Mouse (Mus musculus) ovary, postnatal 36 days (tissue): ENCODE data around the gene Sdr42e1.

Experiments used
- DNase-seq: peaks from one replicate; pipeline ENCODE4 v3.0.0; 2022; ENCODE audit warnings: low spot score, mixed read lengths

The Sdr42e1 gene

DNA sequence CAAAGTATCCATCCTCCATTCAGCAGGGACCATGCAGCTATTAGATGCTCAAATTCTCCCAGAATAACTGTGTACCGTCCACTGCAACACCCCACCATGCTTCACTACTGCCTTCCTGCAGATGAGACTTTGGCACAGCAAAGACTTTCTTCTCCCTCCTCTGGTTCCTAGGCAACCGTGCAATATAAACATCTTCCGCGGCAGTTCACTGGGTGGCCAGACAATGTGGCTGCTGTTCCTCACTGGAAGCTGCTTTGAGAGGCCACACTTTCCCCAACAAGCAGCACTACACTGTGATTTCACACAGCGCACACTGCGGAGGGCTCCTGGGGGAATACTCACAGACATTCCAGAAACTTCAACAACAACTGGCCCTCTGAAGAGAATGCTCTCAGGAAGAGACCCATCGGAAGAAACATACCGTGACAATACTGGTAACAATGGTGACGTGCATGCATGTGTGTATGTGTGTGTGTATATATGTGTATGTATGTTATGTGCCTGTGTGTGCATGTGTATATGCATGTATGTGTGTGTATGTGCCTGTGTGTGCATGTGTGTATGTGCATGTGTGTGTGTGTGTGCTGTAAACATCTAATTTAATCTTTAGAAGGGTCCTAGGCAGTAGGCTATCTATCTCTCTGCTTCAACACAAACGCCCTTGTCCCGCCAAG, 13.0 kb downstream of the Sdr42e1 start:
- no peak for DNase-seq

DNA sequence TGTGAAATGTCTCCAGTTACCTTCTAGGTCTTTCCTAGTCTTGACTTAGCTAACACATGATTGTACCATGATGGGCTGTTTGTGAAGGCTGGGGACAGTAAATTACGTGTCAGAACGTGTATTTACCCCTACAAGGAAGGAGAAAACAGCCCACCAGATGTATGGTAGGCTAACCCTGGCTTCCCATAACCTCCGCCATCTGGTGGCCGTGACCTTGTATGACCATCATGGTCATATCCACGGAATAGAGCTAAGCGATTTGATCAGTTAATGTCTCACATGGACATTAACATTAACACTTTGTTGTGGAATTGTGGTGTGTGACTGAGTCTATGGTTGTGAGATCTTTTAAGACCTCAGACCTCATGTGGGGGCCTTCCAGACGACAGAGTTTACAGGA, 14.5 kb downstream of the Sdr42e1 start:
- DNase-seq: no peak

DNA sequence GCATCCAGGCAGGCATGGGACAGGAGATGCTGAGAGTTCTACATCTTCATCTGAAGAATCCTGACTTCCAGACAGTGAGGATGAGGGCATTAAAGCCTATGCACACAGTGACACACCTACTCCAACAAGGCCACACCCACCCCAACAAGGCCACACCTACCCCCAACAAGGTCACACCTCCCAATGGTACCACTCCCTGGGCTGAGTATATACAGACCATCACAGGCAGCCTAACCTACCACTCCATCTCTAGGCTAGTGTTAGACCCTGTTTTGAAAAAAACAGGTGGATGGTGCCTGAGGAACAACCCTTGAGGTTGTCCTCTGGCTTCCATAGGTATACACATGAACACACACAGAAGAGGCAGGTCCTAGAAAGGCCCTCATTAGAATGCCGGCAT, 21.2 kb downstream of the Sdr42e1 start:
- DNase-seq: no peak

DNA sequence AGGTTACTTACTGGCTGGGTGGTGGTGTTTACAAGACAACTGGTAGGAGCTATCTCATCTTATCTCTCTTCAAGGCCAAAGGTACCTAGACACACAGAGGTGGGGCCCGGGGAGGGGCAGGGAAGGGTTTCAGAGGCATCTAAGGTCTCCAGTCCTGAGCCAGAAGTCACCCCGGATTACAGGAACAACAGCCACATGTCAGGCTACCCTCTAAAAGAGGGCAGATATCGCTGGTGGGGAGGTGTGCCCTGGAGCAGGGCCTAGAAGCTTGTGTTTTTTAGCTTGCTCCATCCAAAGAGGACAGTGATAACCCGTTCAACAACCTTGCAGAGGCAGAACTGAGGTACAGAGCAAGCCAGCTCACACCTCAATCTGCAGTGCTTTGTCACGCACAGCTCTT, 27.0 kb downstream of the Sdr42e1 start:
- no peak for DNase-seq

DNA sequence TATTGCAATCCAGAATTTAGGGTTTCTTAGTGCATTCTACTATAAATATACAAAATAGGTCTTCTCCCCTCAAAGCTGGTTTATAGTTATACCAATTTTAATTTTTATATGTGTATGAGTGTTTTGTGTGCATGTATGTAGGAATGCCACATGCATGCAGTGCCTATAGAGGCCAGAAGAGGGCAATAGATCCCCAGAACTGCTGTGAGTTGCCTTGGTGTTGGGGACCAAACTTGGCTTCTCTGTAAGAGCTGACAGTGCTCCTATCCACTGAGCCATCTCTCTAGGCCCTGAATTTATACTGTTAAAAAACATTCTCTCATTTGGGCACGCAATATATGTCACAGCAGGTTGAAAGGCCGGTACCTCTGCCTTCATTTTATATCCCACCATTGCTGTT, 27.5 kb downstream of the Sdr42e1 start:
- DNase-seq: peak; percentile 18

DNA sequence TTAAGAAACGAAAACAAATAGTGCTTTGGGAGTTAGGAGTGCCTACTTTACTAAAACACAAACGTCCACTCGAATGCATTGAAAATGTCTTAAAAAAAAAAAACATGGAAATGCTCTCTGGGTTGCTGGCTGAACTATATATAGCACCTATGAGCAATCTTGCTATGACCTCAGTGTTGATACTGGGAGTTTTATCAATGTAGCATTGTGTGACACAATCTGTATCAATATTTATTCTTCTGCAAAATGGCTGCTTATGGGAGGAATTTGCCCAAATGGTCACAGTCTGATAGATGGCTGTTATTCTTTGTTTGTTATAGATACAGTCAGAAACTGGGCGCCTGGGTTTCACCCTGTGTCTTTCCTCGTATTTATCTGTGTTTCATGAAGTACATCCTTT, 28.0 kb downstream of the Sdr42e1 start:
- DNase-seq: no peak

DNA sequence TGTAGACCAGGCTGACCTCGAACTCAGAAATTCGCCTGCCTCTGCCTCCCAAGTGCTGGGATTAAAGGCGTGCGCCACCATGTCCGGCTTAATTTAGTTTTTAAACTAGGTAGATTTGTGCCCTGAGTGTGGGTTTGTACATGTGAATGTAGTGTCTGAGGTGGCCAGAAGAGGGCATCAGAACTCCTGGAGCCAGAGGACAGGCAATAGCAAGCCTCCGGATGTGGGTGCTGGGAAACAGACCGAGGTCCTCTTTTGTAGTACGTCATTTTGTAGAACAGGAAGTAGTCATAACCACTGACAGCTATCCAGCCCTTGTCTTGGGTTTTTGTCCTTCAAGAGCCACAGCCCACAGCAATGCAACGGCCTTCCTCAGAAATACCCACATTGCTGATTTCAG, 33.9 kb downstream of the Sdr42e1 start:
- DNase-seq: no peak

DNA sequence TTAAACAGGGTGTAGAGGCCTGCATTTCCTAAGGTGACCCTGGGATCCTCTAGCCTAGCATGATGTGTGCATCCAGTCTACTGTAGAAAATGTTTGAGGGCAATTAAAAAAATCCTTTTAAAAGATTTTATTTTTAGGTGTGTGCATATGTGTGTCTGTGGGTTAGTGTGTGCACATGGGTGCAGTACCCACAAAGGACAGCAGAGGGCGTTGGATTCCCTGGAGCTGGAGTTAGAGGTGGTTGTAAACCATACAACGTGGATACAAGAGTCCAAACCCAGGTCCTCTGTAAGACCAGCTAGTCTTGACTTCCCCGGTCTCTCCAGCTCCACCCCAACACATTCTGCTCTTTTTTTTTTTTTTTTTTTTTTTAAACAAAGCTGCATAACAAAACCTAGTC, 36.0 kb downstream of the Sdr42e1 start:
- DNase-seq: no peak

DNA sequence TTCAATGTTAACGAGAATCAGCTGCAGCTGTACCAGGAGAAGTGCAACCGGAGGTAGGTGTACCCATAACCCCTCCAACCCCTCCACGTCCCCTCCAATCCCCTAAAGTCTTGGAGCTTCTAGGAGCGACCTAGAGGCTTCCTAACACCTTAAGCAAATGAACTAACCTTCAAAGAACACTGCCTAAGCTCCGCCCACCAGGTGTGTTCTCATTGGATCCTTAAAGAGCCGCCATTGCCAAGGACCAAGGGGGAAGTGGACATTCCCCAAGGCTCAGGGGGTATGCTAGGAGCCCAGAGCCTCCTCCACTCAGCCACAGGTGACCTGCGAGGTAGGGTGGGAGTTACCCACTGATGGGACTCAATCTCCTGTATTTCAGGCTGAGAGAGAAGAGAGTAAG, 39.1 kb downstream of the Sdr42e1 start:
- DNase-seq: no peak

DNA sequence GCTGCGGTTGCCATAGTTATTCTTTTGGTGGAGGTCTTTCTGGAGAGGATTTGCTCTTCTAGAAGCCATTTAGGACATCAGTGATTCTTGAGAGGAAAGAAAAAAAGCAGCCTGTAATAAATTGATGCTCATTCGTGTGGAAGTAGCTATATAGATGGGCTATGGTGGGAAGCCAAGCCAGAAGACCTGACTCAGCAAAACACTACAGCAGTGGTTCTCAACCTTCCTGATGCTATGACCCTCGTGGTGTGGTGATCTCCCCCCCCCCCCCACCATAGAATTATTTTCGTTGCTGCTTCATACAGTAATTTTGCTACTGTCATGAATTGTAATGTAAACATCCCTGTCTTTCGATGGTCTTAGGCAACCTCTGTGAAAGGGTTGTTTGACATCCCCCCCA, 41.0 kb downstream of the Sdr42e1 start:
- DNase-seq: no peak

DNA sequence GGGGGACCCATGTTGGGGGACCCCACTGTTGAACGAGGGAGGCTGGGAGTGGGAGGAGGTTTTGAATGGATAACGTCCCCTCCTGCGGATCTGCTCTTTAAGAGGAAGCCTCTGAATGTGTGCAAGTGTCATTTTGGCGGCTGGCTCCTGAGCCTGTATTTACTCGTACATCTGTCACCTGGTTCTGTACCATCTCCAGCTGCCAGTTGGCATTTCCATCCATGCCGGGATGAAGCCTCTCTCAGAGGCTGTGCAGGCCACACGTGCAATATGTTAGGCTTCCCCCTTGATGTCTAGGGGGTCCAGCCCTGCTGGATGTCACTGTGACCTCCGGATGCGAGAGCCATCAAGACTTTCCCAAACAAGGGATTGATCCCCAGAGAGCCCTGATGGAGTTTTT, 46.4 kb downstream of the Sdr42e1 start:
- no peak for DNase-seq

DNA sequence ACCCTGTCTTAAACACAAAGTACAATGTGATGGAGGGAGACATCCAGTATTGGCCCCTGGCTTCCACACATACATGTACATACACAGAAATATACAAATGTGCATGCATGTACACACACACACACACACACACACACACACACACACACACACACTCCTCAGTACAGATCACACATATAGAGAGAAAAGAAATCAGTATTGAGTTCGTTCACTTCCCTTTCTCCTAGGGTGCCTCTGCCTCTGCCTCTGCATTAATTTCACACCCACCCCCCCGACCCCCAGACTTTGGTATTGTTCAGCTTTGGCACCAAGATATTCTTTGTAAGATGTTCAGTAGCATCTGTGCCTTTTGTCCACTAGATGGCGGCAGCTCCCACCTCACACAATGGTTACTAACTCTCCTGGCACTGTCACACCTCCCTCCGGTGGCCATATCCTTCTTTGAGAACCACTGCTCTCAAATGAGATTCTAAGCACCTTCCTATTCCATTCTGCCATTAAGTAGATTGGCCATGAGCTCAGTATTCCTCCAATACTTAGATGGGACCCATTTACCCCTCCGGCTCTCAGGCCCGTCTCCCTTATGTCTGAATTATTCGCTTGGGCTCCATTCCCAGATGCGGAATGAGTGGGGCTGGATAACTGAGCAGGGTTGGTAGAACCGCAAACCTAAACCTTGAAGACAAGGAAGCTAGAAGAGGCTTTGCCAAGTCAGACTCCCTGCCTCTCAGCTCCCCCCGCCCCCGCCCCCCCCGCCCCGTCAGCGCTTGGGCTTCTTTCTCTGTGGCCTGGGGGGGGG, 47.2 kb downstream of the Sdr42e1 start:
- DNase-seq: peak; percentile 15

DNA sequence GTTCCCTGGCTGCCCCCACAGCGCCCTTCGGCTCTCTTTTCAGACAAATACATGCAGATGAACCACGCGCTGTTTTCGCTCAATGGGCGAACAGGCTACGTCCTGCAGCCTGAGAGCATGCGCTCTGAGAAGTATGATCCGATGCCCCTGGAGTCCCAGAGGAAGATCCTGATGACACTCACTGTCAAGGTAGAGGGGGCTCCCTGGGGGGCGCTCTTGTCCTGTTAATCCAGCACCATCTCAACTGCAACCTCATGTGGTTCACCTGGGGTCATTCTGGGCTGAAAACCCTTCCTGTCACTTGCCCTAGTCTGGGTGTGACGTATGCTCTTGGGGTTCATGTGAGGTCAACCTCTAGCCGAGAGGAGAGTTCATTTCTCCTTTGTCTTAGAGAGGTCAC, 60.6 kb downstream of the Sdr42e1 start:
- DNase-seq: no peak
